Mouse (Mus musculus): ENCODE measurements at regions not wholly inside any gene's neighbourhood (a gene's known extent, or its start where the extent isn't known, plus 50 kb on each side); places are given as distances from the start of the nearest gene placed in this dataset.

- TF ChIP-seq EP300 (IDR thresholded peaks at IDR 0.05; ENCODE audit: insufficient read depth, low read depth, low read length) (no peak), CTCF (IDR thresholded peaks at IDR 0.05) (no peak), POLR2A (IDR thresholded peaks at IDR 0.05; ENCODE audit: insufficient read depth, low read depth, low read length) (no peak)
Observed at GRCm38 (mm10) chr11:63413106-63413505, 284.3 kb downstream of the Pmp22 start.

Measured in heart, adult 2 months (tissue).